Comparison of ENCODE assay signal across 8 mouse cellular contexts in the genomic region with DNA sequence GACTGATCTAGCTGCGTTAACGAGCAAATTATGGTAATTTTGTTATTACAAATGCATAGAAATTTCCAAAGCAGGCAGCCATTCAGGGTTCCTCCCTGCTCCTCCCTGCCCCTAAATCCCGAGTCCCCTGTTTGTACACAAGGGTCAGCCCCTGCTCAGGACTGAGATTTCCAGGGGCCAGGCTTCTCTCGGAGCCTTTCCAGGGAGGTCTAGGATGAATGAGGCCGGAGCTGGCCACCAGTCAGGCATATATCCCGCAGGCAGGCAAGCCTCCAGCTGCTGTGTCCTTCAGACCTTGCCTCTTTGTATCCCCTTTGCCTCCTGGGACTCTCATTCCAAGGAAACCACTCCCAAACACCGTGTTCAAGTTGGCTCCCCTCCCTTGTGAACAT.
DNase-seq lines count a peak whose midpoint lies in the region; ATAC-seq lines count a peak whose summit lies in the region.

No protein-coding gene starts in this region.

- H3K27ac ChIP-seq in kidney, embryonic 14.5 days (ENCODE audit: low read depth, low read length): no peak overlapping the region
- peak overlapping the region; percentile 82; the same call in 1 of the 2 replicates for H3K27ac ChIP-seq in forebrain, embryonic 10.5 days
- no peak overlapping the region for H3K27ac ChIP-seq in intestine, embryonic 15.5 days
- peak overlapping the region; percentile 86; the same call in 1 of the 2 replicates for H3K27ac ChIP-seq in neural tube, embryonic 11.5 days (ENCODE audit: low read depth, low read length)

- no peaks in the 10 kb centered on the region for H3K27me3 ChIP-seq in kidney, embryonic 14.5 days (ENCODE audit: control insufficient read depth, insufficient read depth, low read length)
- H3K27me3 ChIP-seq in forebrain, embryonic 10.5 days (ENCODE audit: poor library complexity, severe bottlenecking): peaks cover 80% of the 10 kb centered on the region
- H3K27me3 ChIP-seq in intestine, embryonic 15.5 days (replicated peaks): 0 out of 2 replicates have a peak, but pooled peaks cover 9% of the 10 kb centered on the region
- peaks cover 3% of the 10 kb centered on the region; the same call in 1 of the 2 replicates for H3K27me3 ChIP-seq in neural tube, embryonic 11.5 days (ENCODE audit: control insufficient read depth, insufficient read depth, low read length)

- H3K9ac ChIP-seq in kidney, embryonic 14.5 days (ENCODE audit: low read depth, low read length): peak overlapping the region; percentile 54
- H3K9ac ChIP-seq in intestine, embryonic 15.5 days: no peak overlapping the region
- H3K9ac ChIP-seq in neural tube, embryonic 11.5 days (ENCODE audit: low read length): 0 out of 2 replicates have a peak overlapping the region, but pooled peaks have one; percentile 5

- H3K4me3 ChIP-seq in kidney, embryonic 14.5 days (ENCODE audit: low read length): peak overlapping the region; percentile 37
- H3K4me3 ChIP-seq in forebrain, embryonic 10.5 days: peak overlapping the region; percentile 59
- peak overlapping the region; percentile 24; the same call in 1 of the 2 replicates for H3K4me3 ChIP-seq in intestine, embryonic 15.5 days (replicated peaks)
- H3K4me3 ChIP-seq in neural tube, embryonic 11.5 days (ENCODE audit: low read depth, low read length): no peak overlapping the region

- 0 out of 2 replicates have a peak, but pooled peaks have one; percentile 26 for ATAC-seq in kidney, embryonic 14.5 days (ENCODE audit: low FRiP score, low TSS enrichment)
- ATAC-seq in intestine, embryonic 15.5 days: no peak
- no peak for ATAC-seq in neural tube, embryonic 11.5 days (ENCODE audit: insufficient read depth, low FRiP score, low TSS enrichment)

- no peaks in the 10 kb centered on the region for H3K9me3 ChIP-seq in kidney, embryonic 14.5 days (ENCODE audit: control insufficient read depth, low read length)
- no peaks in the 10 kb centered on the region for H3K9me3 ChIP-seq in forebrain, embryonic 10.5 days
- H3K9me3 ChIP-seq in intestine, embryonic 15.5 days: no peaks in the 10 kb centered on the region
- H3K9me3 ChIP-seq in neural tube, embryonic 11.5 days (ENCODE audit: control insufficient read depth, low read length): no peaks in the 10 kb centered on the region

- WGBS in kidney, embryonic 14.5 days: 7% methylated on average over 7 of the region's 7 CpGs
- WGBS in forebrain, embryonic 10.5 days: 3% methylated on average over 7 of the region's 7 CpGs
- WGBS in intestine, embryonic 15.5 days: 21% methylated on average over 7 of the region's 7 CpGs
- 1% methylated on average over 7 of the region's 7 CpGs for WGBS in neural tube, embryonic 11.5 days

- peak overlapping the region; percentile 78 for H3K4me2 ChIP-seq in kidney, embryonic 14.5 days (replicated peaks; ENCODE audit: low read depth, low read length)
- H3K4me2 ChIP-seq in intestine, embryonic 15.5 days (replicated peaks): peak overlapping the region; percentile 74
- H3K4me2 ChIP-seq in neural tube, embryonic 11.5 days (ENCODE audit: low read depth): peak overlapping the region; percentile 86

- H3K4me1 ChIP-seq in kidney, embryonic 14.5 days (ENCODE audit: control insufficient read depth, insufficient read depth, low read length): peaks cover 5% of the 10 kb centered on the region; the same call in 1 of the 2 replicates
- H3K4me1 ChIP-seq in forebrain, embryonic 10.5 days: peaks cover 31% of the 10 kb centered on the region
- no peaks in the 10 kb centered on the region for H3K4me1 ChIP-seq in intestine, embryonic 15.5 days (replicated peaks)
- peaks cover 15% of the 10 kb centered on the region; the same call in 1 of the 2 replicates for H3K4me1 ChIP-seq in neural tube, embryonic 11.5 days (ENCODE audit: control insufficient read depth, insufficient read depth, low read length)

- H3K36me3 ChIP-seq in kidney, embryonic 14.5 days (ENCODE audit: control insufficient read depth, insufficient read depth, low read length): no peaks in the 10 kb centered on the region
- no peaks in the 10 kb centered on the region for H3K36me3 ChIP-seq in forebrain, embryonic 10.5 days (replicated peaks)
- H3K36me3 ChIP-seq in intestine, embryonic 15.5 days: no peaks in the 10 kb centered on the region
- H3K36me3 ChIP-seq in neural tube, embryonic 11.5 days (ENCODE audit: control insufficient read depth, insufficient read depth, low read length): no peaks in the 10 kb centered on the region

- DNase-seq in kidney, postnatal 10 days: no peak
- no peak for DNase-seq in forebrain, embryonic 10.5 days (ENCODE audit: extremely low spot score, low spot score)
- DNase-seq in neural tube, embryonic 11.5 days (ENCODE audit: low spot score): no peak
- DNase-seq in layer of hippocampus, adult 8-10 months (ENCODE audit: low spot score in 2 of 2): no peak
- DNase-seq in cerebellum, postnatal 4 days (ENCODE audit: low spot score in 2 of 2): no peak
- no peak for DNase-seq in lung, postnatal 4 days

Comparison
In these comparisons a context has a peak if more than half of its experiments do, and no peak if none do; other contexts are left out.
1. H3K27ac ChIP-seq: peak in forebrain, embryonic 10.5 days (single experiment) and neural tube, embryonic 11.5 days (single experiment); none in kidney, embryonic 14.5 days (single experiment) and intestine, embryonic 15.5 days (single experiment).
2. Peak in every context shown above with its lines, with median percentiles within 50 percentile points of each other: H3K4me2 ChIP-seq.